Mouse (Mus musculus) liver, postnatal 0 days (tissue): Measurements from ENCODE around the gene Macrod1.

ENCODE experiments used
- CTCF ChIP-seq: sonication (generic); IDR thresholded peaks from 2 replicates; pipeline ENCODE4 v1.5.1; 2016; ENCODE audit warnings: antibody characterized with exemption, low read depth
- EP300 ChIP-seq: IDR thresholded peaks from 2 replicates; pipeline ENCODE4 v1.6.1; 2016; ENCODE audit warnings: antibody characterized with exemption, low read depth, mild to moderate bottlenecking

DNA sequence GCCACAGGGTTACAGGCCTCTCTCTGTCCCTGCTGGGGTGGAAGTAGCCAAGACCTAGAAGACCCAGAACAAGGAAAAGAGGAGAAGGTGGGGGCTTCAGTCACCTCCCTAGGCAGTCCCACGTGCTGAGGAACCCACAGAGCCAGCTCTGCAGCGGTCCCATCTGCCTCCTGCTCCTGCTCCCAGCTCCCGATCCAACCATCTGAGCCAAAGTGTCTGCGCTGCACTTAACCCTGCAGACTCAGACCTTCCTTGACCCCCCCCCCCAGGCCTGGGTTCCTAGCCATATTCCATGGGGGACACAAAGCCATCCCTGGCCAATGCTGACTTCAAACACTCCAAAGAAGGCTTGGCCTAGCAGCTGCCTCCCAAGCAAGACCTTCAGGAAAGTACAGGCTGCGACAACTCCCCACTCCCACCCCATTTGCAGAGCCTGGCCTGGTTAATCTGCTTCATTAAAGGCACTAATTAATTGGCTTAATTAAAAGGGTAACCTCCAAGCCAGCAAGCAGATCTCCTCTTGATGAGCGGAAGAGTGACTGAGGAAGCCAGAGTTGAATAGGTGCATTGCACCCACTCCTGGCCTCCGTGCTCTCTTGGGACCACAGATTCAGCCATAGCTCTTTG is 94.8 kb downstream of the Macrod1 start:
- TF ChIP-seq CTCF (no peak), EP300 (no peak)
